Mouse (Mus musculus): ENCODE measurements around the gene Atp8a1.

DNA sequence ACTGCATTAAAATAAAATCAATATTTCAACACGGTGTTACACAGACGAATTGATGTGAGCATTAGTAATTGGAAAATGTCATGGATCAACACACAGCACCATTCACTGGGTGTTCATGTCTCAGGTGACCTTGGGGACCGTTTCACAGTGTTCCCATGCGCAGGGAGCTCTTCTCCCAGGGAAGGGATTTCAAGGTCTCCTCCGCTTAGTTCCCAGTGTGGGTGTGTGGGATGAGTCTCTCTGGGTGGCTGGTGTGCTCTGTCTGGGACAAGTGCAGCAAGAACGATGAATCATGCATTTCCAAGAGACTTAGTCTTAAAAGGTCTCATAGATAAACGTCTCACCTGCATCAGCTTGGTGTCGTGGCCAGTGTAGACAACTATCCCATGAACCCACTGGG, 78.5 kb downstream of the Atp8a1 start:
- TF ChIP-seq GATA1 (IDR thresholded peaks at IDR 0.05; ENCODE audit: borderline replicate concordance, low read length) (no peak), FLI1 (IDR thresholded peaks at IDR 0.05; ENCODE audit: low read length) (no peak)

Data from megakaryocyte, embryonic 14.5 days (primary cell).